Mouse (Mus musculus) ovary, adult 2 months (tissue): ENCODE data around the gene Slc25a10. TPM values are rescaled to one million over a fixed set of nuclear protein-coding genes. Genes with fewer than 3 reads are reported as not detected.

ENCODE experiments used
- polyA plus RNA-seq: library from polyadenylated mRNA; depleted of rRNA; stranded (reverse); fragments of >200 nt; gene quantifications from 2 replicates; pipeline ENCODE4 v1.2.3, GENCODE M21; 2012; rRNA removed

Gene Slc25a10
- polyA plus RNA-seq, result 226 and 229 TPM in 2 replicates

GRCm38 (mm10) chr11:120491317-120492023 lies at the start of gene Slc25a10:
Slc25a10 (plus strand) TSS chr11:120491840.

DNA sequence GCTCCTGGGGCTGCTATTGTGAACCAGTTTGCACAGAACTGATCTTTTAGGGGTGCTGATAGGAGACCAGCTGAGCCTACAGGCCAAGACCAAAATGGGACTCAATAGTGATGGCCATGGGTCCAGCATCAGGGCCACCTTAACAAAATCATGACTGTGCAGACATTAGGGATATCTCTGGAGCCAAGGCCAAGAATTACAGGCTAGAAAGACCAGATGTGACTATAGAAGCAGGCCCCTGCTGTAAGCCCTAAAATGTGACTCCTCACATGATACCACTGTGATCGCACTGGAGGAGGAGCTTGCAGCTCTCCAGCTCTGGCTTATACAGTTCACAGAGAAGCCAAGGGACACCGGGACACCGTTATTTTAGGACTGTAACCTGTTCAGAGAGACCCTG lies 49.3 kb upstream of the Slc25a10 start, which contains the start of gene Tspan10:
Gene Tspan10, plus strand, starts transcription at position 301 of the 400 bp plus-strand sequence.

GRCm38 (mm10) chr11:120453306-120453705 lies 38.3 kb upstream of the Slc25a10 start, which contains the start of gene Pde6g:
Pde6g (minus strand) TSS chr11:120453500.

GRCm38 (mm10) chr11:120457772-120458751 lies 33.6 kb upstream of the Slc25a10 start, which contains the start of the genes Oxld1 and Ccdc137:
Oxld1 (minus strand) TSS chr11:120458068.
Ccdc137 (plus strand) TSS chr11:120458115.

DNA sequence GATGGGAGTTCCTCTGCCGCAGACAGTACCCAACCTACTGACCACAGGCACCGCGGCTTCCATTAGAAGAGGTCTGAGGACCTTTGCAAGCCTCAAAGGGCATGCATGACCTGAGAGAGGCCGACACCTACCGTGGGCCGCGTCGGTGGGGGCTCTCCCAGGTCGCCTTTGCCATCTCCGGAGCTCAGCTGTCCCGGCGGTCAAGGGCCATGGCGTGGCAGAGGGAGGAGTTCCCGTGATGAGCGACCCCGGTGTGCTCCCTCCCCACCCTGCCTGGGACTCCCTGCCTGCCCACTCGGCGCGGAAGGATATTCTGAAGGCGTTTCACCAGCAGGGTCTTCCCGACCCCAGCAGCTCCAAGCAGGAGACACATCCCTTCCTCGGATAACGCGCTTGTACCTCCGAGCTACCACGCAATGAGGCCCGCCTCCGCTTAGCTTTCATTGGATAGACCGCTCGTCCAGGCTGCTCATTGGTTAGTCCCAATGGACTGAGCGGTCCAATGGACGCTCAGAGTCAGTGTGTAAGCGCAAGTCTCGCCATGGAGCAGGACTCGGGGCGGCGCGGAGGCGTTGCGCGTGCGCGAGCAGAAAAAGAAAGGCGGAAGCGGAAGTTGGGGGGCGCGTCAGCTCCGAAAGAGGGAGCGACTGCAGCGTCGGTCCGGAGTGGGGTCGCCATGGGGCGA lies 24.4 kb upstream of the Slc25a10 start, which contains the start of gene Arl16:
Gene Arl16, minus strand, starts transcription at position 557 of the 685 bp plus-strand sequence.

GRCm38 (mm10) chr11:120484265-120484981 lies 7.2 kb upstream of the Slc25a10 start, which contains the start of gene Mrpl12:
Mrpl12 (plus strand) TSS chr11:120484613.

DNA sequence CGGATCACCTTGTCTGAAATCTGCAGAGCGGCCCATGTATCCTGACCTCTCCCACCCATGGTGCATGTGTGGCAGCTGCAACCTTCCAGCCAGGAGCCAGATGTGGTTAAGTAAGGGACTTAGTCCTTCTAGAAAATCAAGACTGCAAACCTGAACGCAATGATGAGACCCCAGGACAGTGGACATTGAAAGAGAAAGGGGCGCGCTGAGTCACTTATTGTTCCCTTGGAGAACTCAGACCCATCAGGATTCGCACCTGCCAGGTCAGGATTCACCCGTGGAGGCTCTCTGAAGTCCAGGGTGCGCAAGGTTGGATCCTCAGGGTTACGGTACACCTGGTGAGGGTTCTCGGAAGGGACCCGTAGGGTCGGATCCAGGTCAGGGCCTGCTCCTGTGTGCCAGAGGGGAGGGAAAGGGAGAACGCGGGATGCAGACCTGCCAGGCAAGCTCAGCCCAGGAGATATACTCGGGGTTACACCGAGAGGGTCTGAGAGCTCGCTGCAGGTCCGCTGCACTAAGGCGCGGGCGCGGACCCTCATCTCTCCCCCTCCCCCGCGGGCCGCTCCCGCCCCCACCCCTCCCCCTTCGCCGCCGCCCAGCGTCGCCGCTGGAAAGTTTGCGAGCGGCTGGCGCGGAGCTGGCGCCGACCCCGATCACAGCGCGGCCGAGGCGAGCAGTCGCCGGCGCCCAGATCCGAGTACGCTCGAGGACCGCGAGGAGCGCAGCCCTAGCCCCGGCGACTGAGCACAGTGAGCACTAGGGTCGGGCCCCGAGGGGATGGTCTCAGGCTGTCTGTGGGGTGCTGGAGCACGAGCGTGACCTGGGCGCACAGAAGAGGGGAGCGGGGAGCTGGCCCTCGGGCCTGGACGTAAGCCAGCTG lies 38.7 kb downstream of the Slc25a10 start, which contains the start of gene Gcgr:
Gene Gcgr, plus strand, starts transcription at position 615 of the 880 bp plus-strand sequence.

Other genes starting within 250 kb of the Slc25a10 start
- 1,216 and 1,304 TPM in 2 replicates for gene Actg1, start 143.3 kb upstream of the Slc25a10 start, polyA plus RNA-seq
- 0.22 and 0.51 TPM in 2 replicates for gene Fscn2, start 130.3 kb upstream of the Slc25a10 start, polyA plus RNA-seq
- gene Faap100, start 113.1 kb upstream of the Slc25a10 start, polyA plus RNA-seq, result 110 and 134 TPM in 2 replicates
- 106 and 121 TPM in 2 replicates for gene Nploc4, start 54.1 kb upstream of the Slc25a10 start, polyA plus RNA-seq
- gene Tspan10, start 49.2 kb upstream of the Slc25a10 start, polyA plus RNA-seq, result 0.13 TPM in 1 of 2 replicates, not detected in the other
- gene Pde6g, start 38.3 kb upstream of the Slc25a10 start, polyA plus RNA-seq, result 1.1 and 1.2 TPM in 2 replicates
- 30.5 and 34.8 TPM in 2 replicates for gene Oxld1, start 33.8 kb upstream of the Slc25a10 start, polyA plus RNA-seq
- gene Ccdc137, start 33.7 kb upstream of the Slc25a10 start, polyA plus RNA-seq, result 13.1 and 17.5 TPM in 2 replicates
- gene Arl16, start 24.2 kb upstream of the Slc25a10 start, polyA plus RNA-seq, result 31.1 and 35.0 TPM in 2 replicates
- gene Mrpl12, start 7.2 kb upstream of the Slc25a10 start, polyA plus RNA-seq, result 115 and 155 TPM in 2 replicates
- gene Gcgr, start 38.9 kb downstream of the Slc25a10 start, polyA plus RNA-seq, result 2.3 and 3.3 TPM in 2 replicates
- gene Mcrip1, start 57.9 kb downstream of the Slc25a10 start, polyA plus RNA-seq, result 185 and 195 TPM in 2 replicates
- gene Ppp1r27, start 59.3 kb downstream of the Slc25a10 start, polyA plus RNA-seq, result not detected in 2 replicates
- 355 TPM in 2 replicates for gene P4hb, start 81.4 kb downstream of the Slc25a10 start, polyA plus RNA-seq
- 779 and 887 TPM in 2 replicates for gene Arhgdia, start 89.8 kb downstream of the Slc25a10 start, polyA plus RNA-seq
- 30.8 and 42.7 TPM in 2 replicates for gene Alyref, start 106.5 kb downstream of the Slc25a10 start, polyA plus RNA-seq
- 189 and 219 TPM in 2 replicates for gene Anapc11, start 106.6 kb downstream of the Slc25a10 start, polyA plus RNA-seq
- gene Npb, start 116.6 kb downstream of the Slc25a10 start, polyA plus RNA-seq, result 2.6 and 4.4 TPM in 2 replicates
- 279 and 305 TPM in 2 replicates for gene Pcyt2, start 126.1 kb downstream of the Slc25a10 start, polyA plus RNA-seq
- 77.5 and 98.2 TPM in 2 replicates for gene Sirt7, start 133.4 kb downstream of the Slc25a10 start, polyA plus RNA-seq
- 75.0 and 78.0 TPM in 2 replicates for gene Mafg, start 141.8 kb downstream of the Slc25a10 start, polyA plus RNA-seq
- gene Pycr1, start 151.9 kb downstream of the Slc25a10 start, polyA plus RNA-seq, result 10.8 and 14.3 TPM in 2 replicates
- 0.18 TPM in 1 of 2 replicates, not detected in the other for gene Myadml2, start 156.3 kb downstream of the Slc25a10 start, polyA plus RNA-seq
- 12.7 and 13.6 TPM in 2 replicates for gene Notum, start 169.3 kb downstream of the Slc25a10 start, polyA plus RNA-seq
- 130 and 142 TPM in 2 replicates for gene Aspscr1, start 181.1 kb downstream of the Slc25a10 start, polyA plus RNA-seq
- gene Cenpx, start 221.9 kb downstream of the Slc25a10 start, polyA plus RNA-seq, result 57.2 and 79.0 TPM in 2 replicates
- gene Lrrc45, start 222.1 kb downstream of the Slc25a10 start, polyA plus RNA-seq, result 97.4 and 99.6 TPM in 2 replicates
- 54.5 and 76.4 TPM in 2 replicates for gene Rac3, start 229.6 kb downstream of the Slc25a10 start, polyA plus RNA-seq
- 317 and 369 TPM in 2 replicates for gene Dcxr, start 235.4 kb downstream of the Slc25a10 start, polyA plus RNA-seq
- gene Cbr2, start 240.3 kb downstream of the Slc25a10 start, polyA plus RNA-seq, result 193 and 267 TPM in 2 replicates